Mouse (Mus musculus) heart, embryonic 13.5 days (tissue): ENCODE results near the gene Myf6. TPM values are rescaled to one million over a fixed set of nuclear protein-coding genes. Genes with fewer than 3 reads are reported as not detected.

ENCODE experiments used
- microRNA-seq: library from miRNA; unstranded; fragments of <30 nt; microRNA quantifications from one replicate; pipeline ENCODE4, GENCODE M21; 2016
- polyA plus RNA-seq: library from polyadenylated mRNA; unstranded; fragments of >200 nt; fragmentation: Nextera tagmentation; extraction: Ambion mirVana; gene quantifications from 2 replicates; pipeline ENCODE4 v1.2.1, GENCODE M21; 2015

Myf6 gene
- polyA plus RNA-seq, 1 experiment from 2014 or later = 0.37 TPM

Small RNAs within 50 kb of the gene (microRNA-seq; reads per million reads assigned to microRNA genes)
- not detected for gene Gm44403

Other genes with a start within 250 kb of the Myf6 start
- gene Lin7a, start 223.1 kb downstream of the Myf6 start, polyA plus RNA-seq = 1.6 and 1.9 TPM in 2 replicates
- gene Myf5, start 8.6 kb downstream of the Myf6 start, polyA plus RNA-seq = 0.11 and 0.15 TPM in 2 replicates
- 0.01 and 0.07 TPM in 2 replicates for gene Ptprq, start 225.3 kb upstream of the Myf6 start, polyA plus RNA-seq